Comparison of ENCODE assay signal across 9 mouse cellular contexts in genomic region chr13:52501686-52502085, GRCm38 (mm10). TPM values are rescaled to one million over a fixed set of nuclear protein-coding genes. Genes with fewer than 3 reads are reported as not detected.
DNase-seq lines count a peak whose midpoint lies in the region; ATAC-seq and TF ChIP-seq lines count a peak whose summit lies in the region.
"Had no signal": no experiment of that assay in that cellular context is flagged by ENCODE, and none has a peak within 500 bp of the region (broad histone marks: within the 10 kb centered on the region; RNA-seq: fewer than 3 reads in every experiment).

No protein-coding gene starts in this region.

- DNase-seq in kidney, postnatal 0 days (ENCODE audit: low spot score) = peak; percentile 19
- DNase-seq in cerebellum, adult 18-20 months = peak; percentile 89 to 90
- peak; percentile 40 for DNase-seq in gastrocnemius, postnatal 4 days (ENCODE audit: low spot score in 2 of 2)
- peak; percentile 70 for DNase-seq in left cerebral cortex, adult 11 months (ENCODE audit: low spot score)
- DNase-seq in right cerebral cortex, postnatal 25 days = peak; percentile 74
- DNase-seq in spleen, adult 12 weeks (ENCODE audit: low spot score) = no peak
- no peak for DNase-seq in c-Kit-positive CD71-positive TER-119-positive erythroid progenitor cells, embryonic 14.5 days (ENCODE audit: low spot score)

- no peaks in the 10 kb centered on the region for H3K27me3 ChIP-seq in kidney, postnatal 0 days (ENCODE audit: insufficient read depth, low read length)
- no peaks in the 10 kb centered on the region for H3K27me3 ChIP-seq in kidney, embryonic 15.5 days
- H3K27me3 ChIP-seq: liver, embryonic 15.5 days had no signal

- no peaks in the 10 kb centered on the region for H3K9me3 ChIP-seq in kidney, postnatal 0 days (replicated peaks; ENCODE audit: low read length)
- H3K9me3 ChIP-seq in kidney, embryonic 15.5 days (replicated peaks) = no peaks in the 10 kb centered on the region
- H3K9me3 ChIP-seq: liver, embryonic 15.5 days had no signal

- H3K9ac ChIP-seq in kidney, postnatal 0 days (ENCODE audit: low read depth, low read length) = no peak overlapping the region
- H3K9ac ChIP-seq in kidney, embryonic 15.5 days = no peak overlapping the region
- H3K9ac ChIP-seq: liver, embryonic 15.5 days had no signal

- ATAC-seq in kidney, postnatal 0 days (replicated peaks; ENCODE audit: low FRiP score, low read depth) = no peak
- no peak for ATAC-seq in kidney, embryonic 15.5 days (replicated peaks; ENCODE audit: low FRiP score)

- no peak overlapping the region for H3K4me2 ChIP-seq in kidney, postnatal 0 days (ENCODE audit: low read length)
- no peak overlapping the region for H3K4me2 ChIP-seq in kidney, embryonic 15.5 days
- H3K4me2 ChIP-seq: liver, embryonic 15.5 days had no signal

- TF ChIP-seq CTCF in kidney, postnatal 0 days (IDR thresholded peaks at IDR 0.05; ENCODE audit: low read depth) = no peak

- 49% methylated on average over 8 of the region's 8 CpGs for WGBS in kidney, postnatal 0 days
- WGBS in kidney, embryonic 15.5 days = 50% methylated on average over 8 of the region's 8 CpGs

- no peak overlapping the region for H3K4me3 ChIP-seq in kidney, postnatal 0 days (replicated peaks; ENCODE audit: low read depth, low read length)
- no peak overlapping the region for H3K4me3 ChIP-seq in kidney, embryonic 15.5 days (replicated peaks)
- H3K4me3 ChIP-seq: liver, embryonic 15.5 days had no signal

- no peaks in the 10 kb centered on the region for H3K4me1 ChIP-seq in kidney, postnatal 0 days (replicated peaks; ENCODE audit: insufficient read depth, low read length)
- no peaks in the 10 kb centered on the region for H3K4me1 ChIP-seq in kidney, embryonic 15.5 days
- H3K4me1 ChIP-seq: liver, embryonic 15.5 days had no signal

- no peak overlapping the region for H3K27ac ChIP-seq in kidney, postnatal 0 days
- no peak overlapping the region for H3K27ac ChIP-seq in kidney, embryonic 15.5 days
- H3K27ac ChIP-seq: liver, embryonic 15.5 days had no signal

- no peaks in the 10 kb centered on the region for H3K36me3 ChIP-seq in kidney, postnatal 0 days (ENCODE audit: insufficient read depth, low read length)
- H3K36me3 ChIP-seq in kidney, embryonic 15.5 days = no peaks in the 10 kb centered on the region
- H3K36me3 ChIP-seq: liver, embryonic 15.5 days had no signal

RNA-seq across cellular contexts. Expression of gene Diras2, which starts 29.4 kb away (rescaled TPM):
- 0.04 and 0.08 TPM in 2 replicates for polyA plus RNA-seq in kidney, postnatal 0 days (2015; fragmentation: Nextera tagmentation; extraction: Ambion mirVana)
- 0.17 and 0.40 TPM in 2 replicates for polyA plus RNA-seq in kidney, embryonic 15.5 days (2015; fragmentation: Nextera tagmentation; extraction: Ambion mirVana)
- total RNA-seq in gastrocnemius, postnatal 4 days (2021) = under 1 TPM; 0.15 to 0.16 TPM

Comparison
In these comparisons a context has a peak if more than half of its experiments do, and no peak if none do; other contexts are left out.
1. DNase-seq: peak in kidney, postnatal 0 days (single experiment), cerebellum, adult 18-20 months (2 of 2), gastrocnemius, postnatal 4 days (2 of 2), left cerebral cortex, adult 11 months (single experiment) and right cerebral cortex, postnatal 25 days (single experiment); none in spleen, adult 12 weeks (single experiment) and c-Kit-positive CD71-positive TER-119-positive erythroid progenitor cells, embryonic 14.5 days (single experiment).